Mouse (Mus musculus) heart, embryonic 16.5 days (tissue): ENCODE results near the gene Plcb3. TPM values are rescaled to one million over a fixed set of nuclear protein-coding genes. Genes with fewer than 3 reads are reported as not detected.

Experiments
- ATAC-seq: fragments of 200-750 bp; cut with Nextera tagmentation; replicated peaks from 2 replicates; pipeline ENCODE4 v1.8.0; 2017; ENCODE audit warnings: moderate number of reproducible peaks; ENCODE audit not compliant: insufficient read depth, low FRiP score; ENCODE audit errors: extremely low read depth
- H3K27ac ChIP-seq: fragments of 300-500 bp; sonication (generic); 2 replicates; pipeline ENCODE4 v1.5.1; 2014; ENCODE audit warnings: mild to moderate bottlenecking, low read length, control low read depth, moderate library complexity
- H3K27me3 ChIP-seq: fragments of 300-500 bp; sonication (generic); 2 replicates; pipeline ENCODE4 v1.6.1; 2014; ENCODE audit warnings: low read length, mixed read lengths; ENCODE audit not compliant: control insufficient read depth, insufficient read depth
- H3K36me3 ChIP-seq: fragments of 300-500 bp; sonication (generic); 2 replicates; pipeline ENCODE4 v1.6.1; 2014; ENCODE audit not compliant: control insufficient read depth, insufficient read depth
- H3K4me1 ChIP-seq: fragments of 300-500 bp; sonication (generic); 2 replicates; pipeline ENCODE4 v1.6.1; 2014; ENCODE audit warnings: low read length, mixed read lengths; ENCODE audit not compliant: control insufficient read depth, insufficient read depth
- H3K4me2 ChIP-seq: fragments of 300-500 bp; sonication (generic); 2 replicates; pipeline ENCODE4 v1.6.1; 2014; ENCODE audit warnings: low read depth, mild to moderate bottlenecking, control low read depth, low read length
- H3K4me3 ChIP-seq: fragments of 300-500 bp; sonication (generic); 2 replicates; pipeline ENCODE4 v1.5.1; 2014; ENCODE audit warnings: mild to moderate bottlenecking, control low read depth, low read length
- H3K9ac ChIP-seq: fragments of 300-500 bp; sonication (generic); 2 replicates; pipeline ENCODE4 v1.6.1; 2014; ENCODE audit warnings: low read length, control low read depth
- H3K9me3 ChIP-seq: fragments of 300-500 bp; sonication (generic); replicated peaks from 2 replicates; pipeline ENCODE4 v1.6.1; 2016; ENCODE audit warnings: low read length; ENCODE audit not compliant: control insufficient read depth
- WGBS: fragments of 180-500 bp; shearing (Covaris S2); extraction: QIAGEN DNeasy Blood & Tissue Kit; methylation state at CpG from one replicate; pipeline ENCODE4 v1.1.7; 2014; 5-methylcytosine and 5-hydroxymethylcytosine counted together
- polyA plus RNA-seq: library from polyadenylated mRNA; unstranded; fragments of >200 nt; fragmentation: Nextera tagmentation; extraction: Ambion mirVana; gene quantifications from 2 replicates; pipeline ENCODE4 v1.2.1, GENCODE M21; 2015

Plcb3 gene
- polyA plus RNA-seq, 1 experiment from 2014 or later = 16.8 TPM

GRCm38 (mm10) chr19:6921647-6922567, 54.4 kb downstream of the Plcb3 start, which contains the start of gene Esrra:
Gene Esrra, minus strand, starts transcription at chr19:6921813.
- peak within 1 kb of the TSS; percentile 94 for H3K9ac ChIP-seq
- peaks cover 19% of the 10 kb centered on the region for H3K27me3 ChIP-seq
- peaks cover 9% of the 10 kb centered on the region; the same call in 1 of the 2 replicates for H3K36me3 ChIP-seq
- H3K4me1 ChIP-seq = peaks cover 33% of the 10 kb centered on the region
- H3K4me3 ChIP-seq = peak within 1 kb of the TSS; percentile 63
- ATAC-seq = peak; percentile 93
- no peaks in the 10 kb centered on the region for H3K9me3 ChIP-seq
- peak within 1 kb of the TSS; percentile 96 for H3K27ac ChIP-seq
- peak within 1 kb of the TSS; percentile 86 for H3K4me2 ChIP-seq
- whole genome bisulfite sequencing = under 1% methylated on average over 66 of the region's 66 CpGs

GRCm38 (mm10) chr19:6920741-6921636, 55.3 kb downstream of the Plcb3 start:
- peak overlapping the region; percentile 86 for H3K4me2 ChIP-seq
- H3K9me3 ChIP-seq = no peaks in the 10 kb centered on the region
- H3K27me3 ChIP-seq = peaks cover 11% of the 10 kb centered on the region
- H3K9ac ChIP-seq = peak overlapping the region; percentile 94
- H3K36me3 ChIP-seq = peaks cover 9% of the 10 kb centered on the region; the same call in 1 of the 2 replicates
- WGBS = under 1% methylated on average over 46 of the region's 48 CpGs
- peak overlapping the region; percentile 63 for H3K4me3 ChIP-seq
- peak overlapping the region; percentile 96 for H3K27ac ChIP-seq
- ATAC-seq = no peak
- peaks cover 33% of the 10 kb centered on the region for H3K4me1 ChIP-seq

GRCm38 (mm10) chr19:6919876-6920740, 56.2 kb downstream of the Plcb3 start:
- peak overlapping the region; percentile 94 for H3K9ac ChIP-seq
- peaks cover 9% of the 10 kb centered on the region; the same call in 1 of the 2 replicates for H3K36me3 ChIP-seq
- ATAC-seq = no peak
- peaks cover 32% of the 10 kb centered on the region for H3K4me1 ChIP-seq
- H3K4me3 ChIP-seq = peak overlapping the region; percentile 63
- WGBS = 37% methylated on average over 8 of the region's 8 CpGs
- peak overlapping the region; percentile 86 for H3K4me2 ChIP-seq
- peaks cover 2% of the 10 kb centered on the region for H3K27me3 ChIP-seq
- H3K9me3 ChIP-seq = no peaks in the 10 kb centered on the region
- H3K27ac ChIP-seq = peak overlapping the region; percentile 96

GRCm38 (mm10) chr19:6919431-6919830, 56.8 kb downstream of the Plcb3 start:
- peaks cover 28% of the 10 kb centered on the region for H3K4me1 ChIP-seq
- no peak for ATAC-seq
- peak overlapping the region; percentile 94; the same call in 1 of the 2 replicates for H3K9ac ChIP-seq

GRCm38 (mm10) chr19:6918321-6918720, 57.9 kb downstream of the Plcb3 start:
- H3K4me2 ChIP-seq = no peak overlapping the region
- H3K9me3 ChIP-seq = no peaks in the 10 kb centered on the region
- 87% methylated on average over 4 of the region's 4 CpGs for WGBS
- ATAC-seq = no peak
- H3K36me3 ChIP-seq = peaks cover 15% of the 10 kb centered on the region
- H3K27me3 ChIP-seq = no peaks in the 10 kb centered on the region
- H3K9ac ChIP-seq = no peak overlapping the region
- no peak overlapping the region for H3K27ac ChIP-seq
- H3K4me3 ChIP-seq = no peak overlapping the region
- peaks cover 28% of the 10 kb centered on the region for H3K4me1 ChIP-seq

More at GRCm38 (mm10) chr19:6919431-6919830, 56.8 kb downstream of the Plcb3 start:
- H3K27me3 ChIP-seq = no peaks in the 10 kb centered on the region
- peak overlapping the region; percentile 86 for H3K4me2 ChIP-seq
- H3K9me3 ChIP-seq = no peaks in the 10 kb centered on the region
- H3K4me3 ChIP-seq = peak overlapping the region; percentile 63; the same call in 1 of the 2 replicates
- peak overlapping the region; percentile 2 for H3K27ac ChIP-seq
- H3K36me3 ChIP-seq = peaks cover 9% of the 10 kb centered on the region; the same call in 1 of the 2 replicates

GRCm38 (mm10) chr19:6916496-6916895, 59.8 kb downstream of the Plcb3 start:
- Histone ChIP-seq H3K36me3 (peaks cover 33% of the 10 kb centered on the region), H3K4me2 (no peak overlapping the region), H3K27ac (no peak overlapping the region), H3K4me3 (no peak overlapping the region), H3K9ac (no peak overlapping the region), H3K27me3 (no peaks in the 10 kb centered on the region), H3K4me1 (peaks cover 20% of the 10 kb centered on the region), H3K9me3 (no peaks in the 10 kb centered on the region)
- 74% methylated on average over 4 of the region's 4 CpGs for WGBS
- ATAC-seq = no peak

- no peak overlapping the region for H3K9ac ChIP-seq
- no peak for ATAC-seq
- no peaks in the 10 kb centered on the region for H3K9me3 ChIP-seq
- WGBS = 40% methylated on average over 4 of the region's 4 CpGs
- no peak overlapping the region for H3K4me2 ChIP-seq
- no peak overlapping the region for H3K4me3 ChIP-seq
- peaks cover 38% of the 10 kb centered on the region for H3K36me3 ChIP-seq
- no peak overlapping the region for H3K27ac ChIP-seq
- peaks cover 20% of the 10 kb centered on the region for H3K4me1 ChIP-seq
- no peaks in the 10 kb centered on the region for H3K27me3 ChIP-seq
Observed at GRCm38 (mm10) chr19:6915276-6915675, 61.0 kb downstream of the Plcb3 start.

GRCm38 (mm10) chr19:6914540-6914939, 61.7 kb downstream of the Plcb3 start:
- Histone ChIP-seq H3K36me3 (peaks cover 38% of the 10 kb centered on the region), H3K4me2 (no peak overlapping the region)
- no peak for ATAC-seq

More at GRCm38 (mm10) chr19:6914540-6914939, 61.7 kb downstream of the Plcb3 start:
- Histone ChIP-seq H3K9me3 (no peaks in the 10 kb centered on the region), H3K27me3 (no peaks in the 10 kb centered on the region), H3K4me3 (no peak overlapping the region), H3K9ac (no peak overlapping the region), H3K4me1 (peaks cover 12% of the 10 kb centered on the region), H3K27ac (no peak overlapping the region)
- WGBS = 92% methylated on average over 9 of the region's 9 CpGs
